Mouse (Mus musculus) intestine, embryonic 16.5 days (tissue): Measurements from ENCODE around the gene Zfp541. TPM values are rescaled to one million over a fixed set of nuclear protein-coding genes. Genes with fewer than 3 reads are reported as not detected.

Experiments
- ATAC-seq: fragments of 200-750 bp; cut with Nextera tagmentation; 2 replicates; pipeline ENCODE4 v1.8.0; 2017; ENCODE audit warnings: moderate TSS enrichment, moderate library complexity
- H3K27ac ChIP-seq: fragments of 300-500 bp; sonication (generic); 2 replicates; pipeline ENCODE4 v1.5.1; 2014; ENCODE audit warnings: mild to moderate bottlenecking, low read length
- H3K27me3 ChIP-seq: fragments of 300-500 bp; sonication (generic); replicated peaks from 2 replicates; pipeline ENCODE4 v1.6.1; 2014; ENCODE audit warnings: low read length, control low read depth, mixed read lengths; ENCODE audit not compliant: control insufficient read depth, insufficient read depth
- H3K36me3 ChIP-seq: fragments of 300-500 bp; sonication (generic); 2 replicates; pipeline ENCODE4 v1.6.1; 2014; ENCODE audit warnings: low read length, control low read depth; ENCODE audit not compliant: control insufficient read depth, insufficient read depth
- H3K4me1 ChIP-seq: fragments of 300-500 bp; sonication (generic); 2 replicates; pipeline ENCODE4 v1.6.1; 2014; ENCODE audit warnings: low read length, control low read depth, mixed read lengths; ENCODE audit not compliant: control insufficient read depth, insufficient read depth
- H3K4me2 ChIP-seq: fragments of 300-500 bp; sonication (generic); 2 replicates; pipeline ENCODE4 v1.6.1; 2014; ENCODE audit warnings: low read depth, low read length, control low read depth
- H3K4me3 ChIP-seq: fragments of 300-500 bp; sonication (generic); 2 replicates; pipeline ENCODE4 v1.5.1; 2014; ENCODE audit warnings: mild to moderate bottlenecking, low read length
- H3K9ac ChIP-seq: fragments of 300-500 bp; sonication (generic); 2 replicates; pipeline ENCODE4 v1.6.1; 2014; ENCODE audit warnings: low read depth, low read length
- H3K9me3 ChIP-seq: fragments of 300-500 bp; sonication (generic); 2 replicates; pipeline ENCODE4 v1.6.1; 2016; ENCODE audit warnings: low read length, control low read depth; ENCODE audit not compliant: control insufficient read depth
- WGBS: fragments of 180-500 bp; shearing (Covaris S2); extraction: QIAGEN DNeasy Blood & Tissue Kit; methylation state at CpG from one replicate; pipeline ENCODE4 v1.1.7; 2014; 5-methylcytosine and 5-hydroxymethylcytosine counted together
- polyA plus RNA-seq: library from polyadenylated mRNA; unstranded; fragments of >200 nt; fragmentation: Nextera tagmentation; extraction: Ambion mirVana; gene quantifications from 2 replicates; pipeline ENCODE4 v1.2.1, GENCODE M21; 2015

The Zfp541 gene
- polyA plus RNA-seq, 1 experiment from 2014 or later: 0.07 TPM

DNA sequence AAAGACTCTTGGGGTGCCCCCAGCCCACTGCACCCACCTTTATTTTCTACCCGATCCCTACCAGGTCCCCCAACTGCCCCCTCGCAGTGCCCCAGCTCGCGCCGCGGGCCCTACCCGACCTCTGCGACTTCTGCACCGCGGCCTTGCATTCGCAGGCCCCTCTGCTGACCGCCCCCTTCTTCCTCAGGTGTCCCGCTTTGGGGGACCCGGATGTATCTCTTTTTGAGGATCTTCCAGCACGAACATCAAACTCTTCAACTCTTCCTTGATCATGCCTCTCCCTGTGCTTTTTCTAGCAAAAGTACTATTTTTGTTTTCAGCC lies 446 bp downstream of the Zfp541 start:
- H3K9me3 ChIP-seq: peaks cover 10% of the 10 kb centered on the region
- peaks cover 10% of the 10 kb centered on the region for H3K27me3 ChIP-seq
- no peak overlapping the region for H3K9ac ChIP-seq
- H3K4me1 ChIP-seq: no peaks in the 10 kb centered on the region
- no peak overlapping the region for H3K27ac ChIP-seq
- H3K4me3 ChIP-seq: no peak overlapping the region
- ATAC-seq: no peak
- no peak overlapping the region for H3K4me2 ChIP-seq
- H3K36me3 ChIP-seq: no peaks in the 10 kb centered on the region
- 71% methylated on average over 15 of the region's 15 CpGs for WGBS

DNA sequence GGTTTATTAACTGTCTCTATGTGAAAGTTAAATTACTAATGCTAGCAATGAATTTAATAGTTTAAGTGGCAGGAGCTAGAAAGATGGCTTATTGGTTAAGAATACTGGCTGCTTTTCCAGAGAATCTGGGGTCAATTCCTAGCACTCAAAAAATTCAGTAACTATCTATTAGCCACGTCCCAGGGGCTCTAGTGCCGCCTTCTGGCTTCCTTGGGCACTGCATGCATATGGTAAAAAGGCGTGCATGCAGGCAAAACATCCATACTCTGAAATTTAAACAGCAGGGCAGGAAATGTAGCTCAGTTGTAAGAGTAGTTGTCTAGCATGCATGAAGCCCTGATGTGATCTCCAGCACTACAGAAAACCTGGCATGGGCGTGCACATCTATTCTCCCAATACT lies 1.9 kb downstream of the Zfp541 start:
- peaks cover 10% of the 10 kb centered on the region for H3K27me3 ChIP-seq
- no peaks in the 10 kb centered on the region for H3K36me3 ChIP-seq
- no peak overlapping the region for H3K4me2 ChIP-seq
- H3K4me3 ChIP-seq: no peak overlapping the region
- H3K4me1 ChIP-seq: no peaks in the 10 kb centered on the region
- no peak for ATAC-seq
- H3K9me3 ChIP-seq: peaks cover 10% of the 10 kb centered on the region
- 35% methylated on average over 4 of the region's 4 CpGs for WGBS
- no peak overlapping the region for H3K27ac ChIP-seq
- H3K9ac ChIP-seq: no peak overlapping the region

DNA sequence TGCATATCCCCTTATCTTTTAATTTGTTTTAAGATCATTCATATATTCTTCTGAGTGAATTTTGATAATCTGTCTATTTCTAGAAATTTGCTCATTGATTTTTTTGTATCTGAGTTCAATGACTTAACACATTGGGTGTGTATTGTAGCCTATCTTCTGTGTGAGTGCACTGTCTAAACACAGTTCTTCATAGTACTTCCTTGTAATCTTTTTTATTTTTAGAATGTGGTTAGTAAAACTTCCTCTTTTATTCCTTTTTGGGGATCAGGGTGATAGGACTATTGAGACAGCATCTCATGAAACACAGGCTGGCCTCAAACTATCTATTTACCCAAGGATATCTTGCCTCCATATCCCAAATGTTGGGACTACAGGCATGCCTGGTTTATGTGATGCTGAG lies 9.2 kb downstream of the Zfp541 start:
- no peaks in the 10 kb centered on the region for H3K9me3 ChIP-seq
- no peak overlapping the region for H3K27ac ChIP-seq
- no peaks in the 10 kb centered on the region for H3K27me3 ChIP-seq
- H3K36me3 ChIP-seq: no peaks in the 10 kb centered on the region
- ATAC-seq: no peak
- no peaks in the 10 kb centered on the region for H3K4me1 ChIP-seq
- H3K9ac ChIP-seq: no peak overlapping the region
- no peak overlapping the region for H3K4me3 ChIP-seq
- H3K4me2 ChIP-seq: no peak overlapping the region

DNA sequence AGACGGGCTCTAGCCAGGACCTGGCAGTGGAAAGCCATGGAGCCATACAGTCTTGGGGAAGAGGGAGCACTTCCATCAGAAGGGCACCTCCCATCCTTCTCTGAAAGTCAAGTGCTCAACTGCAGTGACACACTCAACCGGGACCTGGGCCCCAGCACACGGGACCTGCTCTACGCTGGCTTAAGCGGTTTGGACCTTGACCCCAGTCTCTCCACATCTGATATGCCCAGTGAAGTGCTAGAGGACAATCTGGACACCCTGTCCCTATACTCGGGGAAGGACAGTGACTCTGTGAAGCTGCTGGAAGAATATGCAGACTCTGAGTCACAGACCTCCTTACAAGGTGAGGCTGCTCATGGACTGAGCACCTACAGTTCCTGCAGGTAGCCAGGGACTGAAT lies 10.3 kb downstream of the Zfp541 start:
- no peaks in the 10 kb centered on the region for H3K27me3 ChIP-seq
- no peak overlapping the region for H3K9ac ChIP-seq
- no peak overlapping the region for H3K4me3 ChIP-seq
- 74% methylated on average over 6 of the region's 6 CpGs for WGBS
- ATAC-seq: peak; percentile 96
- no peaks in the 10 kb centered on the region for H3K9me3 ChIP-seq
- 0 out of 2 replicates have a peak overlapping the region, but pooled peaks have one; percentile 12 for H3K27ac ChIP-seq
- no peaks in the 10 kb centered on the region for H3K4me1 ChIP-seq
- no peak overlapping the region for H3K4me2 ChIP-seq
- no peaks in the 10 kb centered on the region for H3K36me3 ChIP-seq

DNA sequence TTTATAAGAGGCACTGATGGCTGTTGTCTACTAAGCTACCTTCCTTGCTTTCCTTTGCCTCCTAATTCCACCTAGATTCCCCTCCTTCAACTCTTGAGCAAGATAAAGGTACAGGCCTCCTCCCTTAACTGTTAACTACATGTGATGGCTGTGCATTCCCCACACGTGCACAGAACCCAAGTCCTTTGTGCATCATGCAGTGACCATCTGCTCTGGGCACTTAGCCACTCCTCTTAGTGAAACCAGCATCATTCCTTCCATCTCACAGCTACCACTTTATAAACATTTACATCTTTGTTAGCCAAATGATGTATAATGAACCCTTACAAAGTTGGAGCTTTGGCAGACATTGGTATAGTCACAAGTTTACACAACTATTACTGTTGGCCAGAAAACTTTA lies 18.3 kb downstream of the Zfp541 start:
- ATAC-seq: no peak
- no peak overlapping the region for H3K4me2 ChIP-seq
- H3K4me1 ChIP-seq: no peaks in the 10 kb centered on the region
- no peak overlapping the region for H3K27ac ChIP-seq
- WGBS: 50% methylated on average over 1 of the region's 1 CpGs
- H3K9me3 ChIP-seq: no peaks in the 10 kb centered on the region
- no peaks in the 10 kb centered on the region; the same call in 1 of the 2 replicates for H3K27me3 ChIP-seq
- no peak overlapping the region for H3K4me3 ChIP-seq
- H3K36me3 ChIP-seq: no peaks in the 10 kb centered on the region
- no peak overlapping the region for H3K9ac ChIP-seq

DNA sequence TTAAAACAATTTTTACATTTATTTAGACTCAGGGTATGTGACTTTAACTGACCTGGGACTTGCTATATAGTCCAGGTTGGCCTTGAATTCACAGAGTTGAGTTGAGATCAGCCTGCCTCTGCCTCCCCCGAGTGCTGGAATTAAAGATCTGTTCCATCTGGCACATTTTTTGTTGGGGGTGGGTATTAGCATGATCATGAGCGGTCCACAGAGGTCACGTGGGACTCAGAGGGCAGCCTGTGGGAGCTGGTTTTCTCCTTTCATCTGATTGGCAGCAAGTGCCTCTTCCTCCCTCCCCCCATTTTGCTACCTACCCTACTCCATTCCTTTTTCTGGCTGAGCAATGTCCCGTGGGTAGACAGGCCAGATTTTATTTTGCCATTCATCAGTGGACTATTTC lies 19.0 kb downstream of the Zfp541 start:
- Histone ChIP-seq H3K4me2 (no peak overlapping the region), H3K36me3 (no peaks in the 10 kb centered on the region)
- WGBS: 70% methylated on average over 4 of the region's 4 CpGs

DNA sequence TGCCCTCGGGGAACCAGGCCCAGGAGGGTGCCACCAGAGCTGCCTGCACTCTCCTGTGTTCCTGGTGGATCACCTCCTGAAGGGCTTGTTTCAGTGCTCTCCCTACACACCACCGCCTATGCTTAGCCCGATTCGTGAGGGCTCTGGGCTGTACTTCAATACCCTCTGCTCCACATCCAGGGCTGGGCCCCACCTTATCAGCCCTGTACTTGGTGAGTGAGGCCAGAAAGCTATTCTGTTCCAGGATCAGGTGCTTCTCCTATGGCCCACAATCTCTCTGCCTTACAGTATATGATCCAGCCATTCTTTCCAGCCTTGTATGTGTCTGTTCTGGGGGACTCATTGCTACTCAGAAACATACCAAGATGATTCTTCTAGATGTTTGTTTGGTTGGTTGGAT lies 21.7 kb downstream of the Zfp541 start:
- H3K27ac ChIP-seq: no peak overlapping the region
- peak; percentile 91 for ATAC-seq
- H3K27me3 ChIP-seq: no peaks in the 10 kb centered on the region; the same call in 1 of the 2 replicates
- no peak overlapping the region for H3K4me2 ChIP-seq
- H3K9ac ChIP-seq: no peak overlapping the region
- WGBS: 61% methylated on average over 4 of the region's 4 CpGs
- H3K9me3 ChIP-seq: no peaks in the 10 kb centered on the region
- H3K4me1 ChIP-seq: no peaks in the 10 kb centered on the region
- H3K4me3 ChIP-seq: no peak overlapping the region
- H3K36me3 ChIP-seq: no peaks in the 10 kb centered on the region

More for the DNA sequence above, 19.0 kb downstream of the Zfp541 start:
- no peaks in the 10 kb centered on the region for H3K4me1 ChIP-seq
- H3K4me3 ChIP-seq: no peak overlapping the region
- H3K27me3 ChIP-seq: no peaks in the 10 kb centered on the region; the same call in 1 of the 2 replicates
- ATAC-seq: no peak
- no peak overlapping the region for H3K9ac ChIP-seq
- H3K27ac ChIP-seq: no peak overlapping the region
- H3K9me3 ChIP-seq: no peaks in the 10 kb centered on the region

DNA sequence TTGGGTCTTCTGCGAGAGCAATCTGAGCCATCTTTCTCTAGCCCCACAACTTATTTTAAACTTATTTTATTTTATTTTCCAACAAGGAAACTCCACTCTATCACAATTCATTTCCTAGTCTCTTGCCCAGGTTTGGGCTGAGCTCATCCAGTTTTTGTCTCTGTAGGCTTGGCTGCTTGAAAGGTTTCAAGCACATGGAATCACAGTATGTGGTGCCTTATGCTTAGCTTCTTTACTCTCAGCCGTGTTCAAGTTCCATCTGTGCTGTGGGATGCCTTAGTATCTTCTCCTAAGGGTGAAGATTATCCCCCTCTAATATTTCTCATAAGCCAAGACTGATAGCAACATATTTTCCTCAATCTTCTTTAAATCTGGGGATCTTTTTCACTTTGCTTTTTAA lies 26.0 kb downstream of the Zfp541 start:
- H3K4me2 ChIP-seq: no peak overlapping the region
- no peak overlapping the region for H3K27ac ChIP-seq
- no peaks in the 10 kb centered on the region for H3K27me3 ChIP-seq
- 89% methylated on average over 2 of the region's 2 CpGs for WGBS
- no peaks in the 10 kb centered on the region for H3K36me3 ChIP-seq
- H3K9me3 ChIP-seq: no peaks in the 10 kb centered on the region
- H3K4me1 ChIP-seq: no peaks in the 10 kb centered on the region
- H3K9ac ChIP-seq: no peak overlapping the region
- no peak for ATAC-seq
- no peak overlapping the region for H3K4me3 ChIP-seq

DNA sequence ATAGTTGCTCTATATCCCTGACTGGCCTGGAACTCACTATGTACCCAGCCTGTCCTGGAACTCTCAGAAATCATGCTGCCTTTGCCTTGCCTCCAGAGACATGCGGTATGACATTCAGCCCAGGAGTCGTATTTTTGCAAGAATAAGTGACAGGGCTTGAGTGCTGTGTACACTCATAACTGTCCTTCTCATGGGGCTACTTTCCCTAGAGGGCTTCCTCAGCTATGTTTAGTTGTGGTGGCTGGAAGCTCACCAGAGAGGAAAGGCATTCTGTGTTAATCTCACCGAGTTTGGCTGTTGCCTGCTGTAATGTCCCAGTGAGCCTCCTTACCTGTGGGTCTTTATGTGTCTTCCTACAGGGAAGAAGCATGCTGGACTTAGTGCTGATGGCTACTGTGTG lies 33.0 kb downstream of the Zfp541 start:
- no peaks in the 10 kb centered on the region for H3K36me3 ChIP-seq
- H3K27me3 ChIP-seq: no peaks in the 10 kb centered on the region
- H3K4me2 ChIP-seq: no peak overlapping the region
- WGBS: 61% methylated on average over 3 of the region's 3 CpGs
- H3K9me3 ChIP-seq: no peaks in the 10 kb centered on the region
- H3K27ac ChIP-seq: no peak overlapping the region
- H3K9ac ChIP-seq: no peak overlapping the region
- H3K4me1 ChIP-seq: peaks cover 9% of the 10 kb centered on the region
- no peak for ATAC-seq
- no peak overlapping the region for H3K4me3 ChIP-seq
